Mouse (Mus musculus) lung, adult 2 months (tissue): ENCODE data around the gene Kbtbd12.

Source experiments
- CTCF ChIP-seq: fragments of 200-500 bp; IDR thresholded peaks from 2 replicates; pipeline ENCODE4 v1.5.1; 2011; ENCODE audit warnings: mild to moderate bottlenecking, low read length, control low read depth; ENCODE audit not compliant: insufficient read depth
- POLR2A ChIP-seq: fragments of 200-500 bp; IDR thresholded peaks from 2 replicates; pipeline ENCODE4 v1.6.1; 2011; ENCODE audit warnings: low read depth, mild to moderate bottlenecking, control low read depth, low read length, borderline replicate concordance; ENCODE audit errors: extremely low read depth

- TF ChIP-seq CTCF: no peak
- no peak for TF ChIP-seq POLR2A
Observed at GRCm38 (mm10) chr6:88565033-88565432, 72.7 kb downstream of the Kbtbd12 start.
